Mouse (Mus musculus) myocyte (in vitro differentiated cells): ENCODE data around the gene Skint1. TPM values are rescaled to one million over a fixed set of nuclear protein-coding genes. Genes with fewer than 3 reads are reported as not detected.

ENCODE experiments used
- H3K27me3 ChIP-seq: one replicate; pipeline ENCODE4 v1.6.1; 2011; ENCODE audit not compliant: control insufficient read depth, insufficient read depth, insufficient read length
- H3K36me3 ChIP-seq: one replicate; pipeline ENCODE4 v1.6.1; 2011; ENCODE audit not compliant: control insufficient read depth, insufficient read depth
- H3K4me2 ChIP-seq: one replicate; pipeline ENCODE4 v1.6.1; 2011; ENCODE audit warnings: low read depth, control low read depth
- H3K4me3 ChIP-seq: one replicate; pipeline ENCODE4 v1.5.1; 2011; ENCODE audit warnings: mild to moderate bottlenecking, control low read depth, moderate library complexity
- H3K79me2 ChIP-seq: one replicate; pipeline ENCODE4 v1.6.1; 2011; ENCODE audit not compliant: control insufficient read depth, insufficient read depth
- H3ac ChIP-seq: one replicate; pipeline ENCODE4 v1.6.1; 2011; ENCODE audit not compliant: control insufficient read depth, insufficient read length
- CEBPB ChIP-seq: IDR thresholded peaks from 2 replicates; pipeline ENCODE4 v1.6.1; 2011; ENCODE audit warnings: mild to moderate bottlenecking, moderate library complexity; ENCODE audit not compliant: poor library complexity, insufficient read depth, severe bottlenecking
- E2F4 ChIP-seq: IDR thresholded peaks from one replicate; pipeline ENCODE4 v1.6.1; 2011; ENCODE audit warnings: mild to moderate bottlenecking, control low read depth, moderate library complexity; ENCODE audit not compliant: insufficient read depth
- MAX ChIP-seq: IDR thresholded peaks from one replicate; pipeline ENCODE4 v1.6.1; 2011; ENCODE audit warnings: low read depth, mild to moderate bottlenecking, control low read depth
- MYOD1 ChIP-seq, 3 experiments: IDR thresholded peaks; one replicate each; pipeline ENCODE4 v1.6.1; 2011; ENCODE audit warnings: control low read depth in 2 of 3, low read depth in 2 of 3, mild to moderate bottlenecking in 2 of 3, moderate library complexity in 1 of 3; ENCODE audit not compliant: insufficient read length in 2 of 3, control insufficient read depth in 1 of 3
- MYOG ChIP-seq, 3 experiments: IDR thresholded peaks; one replicate each; pipeline ENCODE4 v1.6.1; 2011; ENCODE audit warnings: control low read depth in 2 of 3, low read depth in 2 of 3, mild to moderate bottlenecking in 2 of 3; ENCODE audit not compliant: insufficient read length in 2 of 3, control insufficient read depth in 1 of 3, insufficient read depth in 1 of 3
- POLR2A ChIP-seq: IDR thresholded peaks from one replicate; pipeline ENCODE4 v1.6.1; 2011; ENCODE audit warnings: low read depth, mild to moderate bottlenecking, control low read depth, moderate library complexity; ENCODE audit not compliant: insufficient read length
- POLR2AphosphoS2 ChIP-seq: IDR thresholded peaks from one replicate; pipeline ENCODE4 v1.6.1; 2011; ENCODE audit warnings: low read depth, control low read depth; ENCODE audit not compliant: insufficient read length
- REST ChIP-seq: IDR thresholded peaks from one replicate; pipeline ENCODE4 v1.6.1; 2011; ENCODE audit warnings: mild to moderate bottlenecking, control low read depth, moderate library complexity; ENCODE audit not compliant: insufficient read depth, insufficient read length
- SRF ChIP-seq: IDR thresholded peaks from one replicate; pipeline ENCODE4 v1.6.1; 2011; ENCODE audit warnings: low read depth; ENCODE audit not compliant: control insufficient read depth, insufficient read length
- TCF12 ChIP-seq: IDR thresholded peaks from one replicate; pipeline ENCODE4 v1.6.1; 2011; ENCODE audit warnings: mild to moderate bottlenecking, control low read depth; ENCODE audit not compliant: poor library complexity, insufficient read depth, severe bottlenecking
- TCF3 ChIP-seq: IDR thresholded peaks from one replicate; pipeline ENCODE4 v1.6.1; 2011; ENCODE audit warnings: low read depth, control low read depth; ENCODE audit not compliant: insufficient read length
- USF1 ChIP-seq: IDR thresholded peaks from one replicate; pipeline ENCODE4 v1.6.1; 2011; ENCODE audit warnings: low read depth, mild to moderate bottlenecking, control low read depth, moderate library complexity
- polyA plus RNA-seq: library from polyadenylated mRNA; unstranded; fragments of >200 nt; fragmentation: generic; extraction: Trizol; gene quantifications from one replicate; pipeline ENCODE4 v1.2.1, GENCODE M21; 2012; ENCODE audit warnings: missing spikeins

Skint1 gene
- polyA plus RNA-seq, 1 experiment = not detected

DNA sequence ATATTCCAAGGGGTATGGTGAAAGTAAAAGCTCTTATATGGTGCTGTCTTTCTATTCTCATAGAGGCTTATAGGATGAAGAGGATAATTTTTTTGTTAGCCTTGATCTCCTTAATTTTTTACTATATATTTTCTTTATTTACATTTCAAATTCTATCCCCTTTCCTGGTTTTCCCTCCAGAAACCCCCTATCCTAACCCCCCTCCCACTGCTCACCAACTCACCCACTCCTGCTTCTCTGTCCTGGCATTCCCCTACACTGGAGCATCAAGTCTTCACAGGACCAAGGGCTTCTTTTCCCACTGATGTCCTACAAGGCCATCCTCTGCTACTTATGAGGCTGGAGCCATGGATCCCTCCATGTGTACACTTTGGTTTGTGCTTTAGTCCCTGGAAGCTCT is 65.6 kb downstream of the Skint1 start, which contains the start of gene Skint4:
Gene Skint4 (plus strand): TSS at position 301 of the 400 bp plus-strand sequence.
- Histone ChIP-seq H3ac (no peak within 1 kb of the TSS), H3K4me3 (no peak within 1 kb of the TSS), H3K4me2 (no peak within 1 kb of the TSS), H3K79me2 (no peaks in the 10 kb centered on the region), H3K27me3 (no peaks in the 10 kb centered on the region), H3K36me3 (no peaks in the 10 kb centered on the region)
- TF ChIP-seq E2F4 (no peak), REST (no peak), MAX (no peak), POLR2A (no peak), POLR2AphosphoS2 (no peak), MYOG (IDR thresholded peaks at IDR 0.05; ENCODE audit: control insufficient read depth in 1 of 3, insufficient read depth in 1 of 3, insufficient read length in 2 of 3, low read depth in 2 of 3) (no peak), USF1 (no peak), MYOD1 (IDR thresholded peaks at IDR 0.05; ENCODE audit: control insufficient read depth in 1 of 3, insufficient read length in 2 of 3, low read depth in 2 of 3) (no peak), TCF3 (no peak), TCF12 (no peak), SRF (no peak), CEBPB (no peak)

Other genes starting within 250 kb of the Skint1 start
- gene Slc5a9, start 103.4 kb upstream of the Skint1 start, polyA plus RNA-seq = not detected
- not detected for gene Skint8, start 86.9 kb upstream of the Skint1 start, polyA plus RNA-seq
- gene Skint7, start 33.3 kb upstream of the Skint1 start, polyA plus RNA-seq = not detected
- gene Skint4, start 65.7 kb downstream of the Skint1 start, polyA plus RNA-seq = not detected
- not detected for gene Skint3, start 226.0 kb downstream of the Skint1 start, polyA plus RNA-seq